Mouse (Mus musculus): ENCODE data around the gene Ppp1r26.
A peak's percentile ranks its signal among the peaks of the same experiment; 100 is the strongest.
"Not testable (repeated sequence)": the region's sequence is repeated elsewhere in the genome, so short reads cannot be mapped to it uniquely, and the experiment has no call there.

Gene Ppp1r26

DNA sequence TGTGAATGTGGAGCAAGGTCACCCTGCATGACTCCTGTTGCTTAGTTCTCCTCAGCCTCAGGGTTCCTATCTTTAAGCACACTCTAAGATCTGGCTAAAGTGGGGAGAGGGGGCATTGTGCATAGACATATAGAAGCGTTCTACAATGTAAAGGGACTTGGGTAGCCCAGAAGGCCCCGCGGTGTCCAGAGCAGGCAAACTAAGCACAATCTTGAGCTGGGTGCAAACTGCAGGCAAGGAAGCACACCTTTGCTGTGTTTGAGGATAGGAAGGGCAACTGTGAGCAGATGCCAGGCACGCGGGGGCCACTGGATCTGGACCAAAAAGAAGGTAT is 452 bp upstream of the Ppp1r26 start:
- DNase-seq, result no peak

DNA sequence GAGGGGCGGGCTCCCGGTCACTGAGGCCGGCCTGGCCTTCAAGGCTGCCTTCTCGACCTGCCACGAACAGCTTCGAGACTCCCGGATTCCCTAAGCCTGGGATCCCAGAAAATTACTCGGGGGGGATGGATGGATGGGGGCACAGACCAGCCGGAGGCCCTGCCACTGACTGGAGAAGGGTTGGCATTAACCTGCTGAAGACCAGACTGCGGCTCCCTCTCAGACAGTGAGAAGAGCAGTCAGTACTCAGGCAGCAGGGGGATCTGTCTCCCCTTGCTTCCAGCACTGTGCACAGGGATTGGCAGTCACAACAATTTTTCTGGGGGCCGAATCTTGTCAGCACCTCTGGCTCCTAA is 693 bp downstream of the Ppp1r26 start:
- DNase-seq, result no peak

DNA sequence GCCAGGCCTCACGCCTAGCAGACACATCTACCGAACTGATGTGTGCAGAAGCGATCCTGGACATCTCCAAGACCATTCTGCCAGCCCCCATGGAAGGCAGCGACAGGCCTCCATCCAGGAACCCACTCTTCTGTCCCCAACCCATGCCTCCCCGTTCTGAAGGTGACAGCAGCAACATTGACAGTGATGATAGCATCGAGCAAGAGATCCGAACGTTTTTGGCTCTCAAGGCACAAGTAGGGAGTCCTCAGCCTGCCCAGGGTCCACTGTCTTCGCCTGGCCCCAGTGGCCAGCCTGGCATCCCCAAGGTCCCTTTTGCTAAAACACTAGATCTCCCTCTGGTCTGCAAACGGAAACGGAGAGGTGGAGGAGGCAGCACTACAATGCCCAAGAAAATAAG is 5.1 kb downstream of the Ppp1r26 start:
- DNase-seq, result no peak

DNA sequence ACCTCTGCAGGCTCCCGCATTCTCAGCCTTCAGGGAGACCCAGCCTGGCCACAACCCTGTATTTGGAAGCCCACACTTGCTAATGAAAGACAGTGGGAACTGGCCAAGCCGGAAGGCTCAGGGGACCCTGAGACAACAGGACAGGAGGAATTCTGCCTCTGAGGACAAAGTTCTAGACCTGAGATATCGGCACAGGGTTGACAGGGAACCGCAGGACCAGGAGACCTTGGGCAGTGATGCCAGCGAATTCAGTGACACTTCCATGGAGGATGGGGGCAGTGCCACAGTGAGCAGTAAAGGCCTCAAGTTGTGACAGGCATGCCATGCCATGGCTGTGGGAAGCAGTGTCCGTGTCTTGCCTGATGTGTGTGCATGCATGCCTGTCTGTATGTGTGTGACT is 6.9 kb downstream of the Ppp1r26 start:
- no peak for DNase-seq

DNA sequence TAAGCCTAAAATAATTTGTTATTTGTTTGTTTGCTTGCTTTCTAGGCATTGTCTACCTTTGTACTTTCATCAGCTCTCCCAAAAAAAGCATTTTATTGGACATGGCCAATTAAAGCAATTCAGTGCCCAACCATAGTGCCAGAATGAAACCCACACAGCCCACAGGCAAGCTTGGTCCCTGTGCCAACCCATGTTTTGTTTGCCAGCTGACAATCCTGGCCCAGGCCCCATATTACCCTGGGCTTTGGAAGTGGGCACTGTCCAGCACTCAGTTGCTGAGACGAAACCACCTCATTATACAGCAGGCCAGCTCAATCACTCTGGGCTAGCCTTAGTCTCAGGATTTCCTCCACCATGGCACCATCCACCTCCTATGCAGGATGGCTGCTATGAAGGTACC is 10.0 kb downstream of the Ppp1r26 start:
- DNase-seq, result no peak

DNA sequence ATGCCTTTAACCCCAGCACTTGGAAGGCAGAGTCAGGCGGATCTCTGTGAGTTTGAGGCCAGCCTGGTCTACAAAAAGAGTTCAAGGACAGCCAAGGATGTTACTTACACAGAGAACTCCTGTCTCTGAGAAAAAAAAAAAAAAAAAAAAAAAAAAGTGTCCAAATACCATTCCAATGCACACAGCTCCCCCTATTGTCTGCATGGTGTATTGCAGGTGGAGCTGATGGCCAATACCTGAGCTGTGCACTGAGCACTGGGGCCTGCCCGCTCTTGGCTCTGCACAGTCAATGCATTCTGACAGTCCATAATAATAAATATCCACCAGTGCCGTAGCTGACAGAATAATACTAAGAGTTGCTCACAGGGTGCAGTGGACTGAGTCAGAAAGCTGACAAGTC is 17.3 kb downstream of the Ppp1r26 start:
- peak; percentile 62 to 72 for DNase-seq

DNA sequence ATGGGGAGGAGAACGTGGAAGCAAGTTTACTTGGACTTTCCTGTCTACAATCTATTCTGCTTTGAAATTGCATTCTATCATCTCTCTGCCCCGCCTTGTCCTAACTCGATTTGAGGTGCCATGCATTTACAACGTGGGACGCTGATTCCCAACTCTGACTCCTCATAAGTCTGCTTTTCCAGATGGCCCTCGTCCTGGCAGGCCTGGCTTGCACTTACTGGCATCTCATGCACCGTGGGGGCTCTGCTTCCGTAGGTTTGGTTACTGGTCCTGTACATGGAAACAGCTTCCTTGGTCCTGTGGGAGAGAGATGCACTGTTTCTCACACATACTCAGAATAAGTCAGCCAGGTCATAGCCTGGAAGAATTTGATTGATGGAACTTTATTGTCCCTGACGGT is 18.3 kb downstream of the Ppp1r26 start:
- DNase-seq, result no peak

DNA sequence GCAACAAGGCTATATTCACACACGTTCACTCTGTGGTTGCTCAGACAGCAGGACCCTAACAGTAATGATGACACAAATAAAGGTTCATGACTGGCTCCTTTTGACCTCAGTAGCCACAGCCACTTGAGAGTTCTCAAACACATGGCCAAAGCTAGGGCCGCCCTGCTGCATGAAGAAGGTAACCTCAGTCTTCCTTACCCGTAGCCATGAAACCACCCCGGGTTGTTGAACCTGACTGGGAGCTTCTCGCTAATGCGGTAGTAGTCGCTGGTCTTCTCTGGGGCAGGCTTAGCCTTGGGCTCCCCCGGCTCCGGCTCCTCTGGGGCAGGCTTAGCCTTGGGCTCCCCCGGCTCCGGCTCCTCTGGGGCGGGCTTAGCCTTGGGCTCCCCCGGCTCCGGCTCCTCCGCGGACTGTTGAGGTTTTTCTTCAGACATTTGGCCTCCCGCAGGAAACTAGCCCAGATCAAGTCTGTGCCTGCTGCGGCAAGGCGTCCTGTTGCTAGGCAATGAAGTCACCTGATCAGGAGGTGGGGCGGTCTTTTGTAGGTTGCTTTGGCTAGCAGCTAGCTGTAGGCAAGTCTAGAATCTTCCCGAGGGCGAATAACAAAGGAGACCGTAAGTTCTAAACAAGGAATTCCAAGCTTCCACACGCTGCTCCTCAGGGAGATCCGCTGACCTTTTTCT is 19.4 kb downstream of the Ppp1r26 start, which contains the start of gene 1700007K13Rik:
TSS of gene 1700007K13Rik (minus strand) at position 497 of the 683 bp plus-strand sequence.
- peak; percentile 79 to 84 for DNase-seq

DNA sequence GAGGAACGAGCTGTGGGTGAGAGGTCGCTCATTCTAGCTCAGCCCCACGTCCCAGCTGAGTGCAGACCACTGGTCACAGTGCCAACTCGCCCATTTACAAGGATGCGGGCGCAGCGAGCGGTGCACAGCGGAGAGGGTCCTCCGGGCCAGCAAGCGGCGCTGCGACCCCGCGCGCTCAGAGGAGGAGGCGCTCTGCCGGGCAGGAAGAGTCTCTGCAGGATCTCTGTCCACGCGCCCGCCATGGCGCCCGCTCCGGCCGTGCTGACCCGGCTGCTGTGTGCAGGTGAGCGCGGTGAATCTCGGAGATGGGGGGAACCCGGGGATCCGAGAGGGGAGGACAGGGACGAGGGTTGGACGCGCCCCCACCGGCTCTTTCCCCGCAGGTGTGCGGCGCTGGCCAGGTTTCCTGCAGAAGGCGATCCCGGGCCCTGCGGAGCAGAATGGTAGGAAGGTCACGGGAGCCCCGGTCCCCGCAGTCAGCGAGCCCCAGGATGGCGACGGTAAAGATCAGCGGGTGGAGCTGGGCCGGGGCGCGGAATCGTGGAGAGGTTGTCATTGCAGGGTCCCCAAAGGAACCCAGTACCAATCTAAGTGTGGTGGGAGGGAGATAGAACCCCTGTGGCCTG is 21.4 kb downstream of the Ppp1r26 start, which contains the start of gene Mrps2:
TSS of gene Mrps2 (plus strand) at position 207 of the 626 bp plus-strand sequence.
- DNase-seq, result peak; percentile 79 to 86

DNA sequence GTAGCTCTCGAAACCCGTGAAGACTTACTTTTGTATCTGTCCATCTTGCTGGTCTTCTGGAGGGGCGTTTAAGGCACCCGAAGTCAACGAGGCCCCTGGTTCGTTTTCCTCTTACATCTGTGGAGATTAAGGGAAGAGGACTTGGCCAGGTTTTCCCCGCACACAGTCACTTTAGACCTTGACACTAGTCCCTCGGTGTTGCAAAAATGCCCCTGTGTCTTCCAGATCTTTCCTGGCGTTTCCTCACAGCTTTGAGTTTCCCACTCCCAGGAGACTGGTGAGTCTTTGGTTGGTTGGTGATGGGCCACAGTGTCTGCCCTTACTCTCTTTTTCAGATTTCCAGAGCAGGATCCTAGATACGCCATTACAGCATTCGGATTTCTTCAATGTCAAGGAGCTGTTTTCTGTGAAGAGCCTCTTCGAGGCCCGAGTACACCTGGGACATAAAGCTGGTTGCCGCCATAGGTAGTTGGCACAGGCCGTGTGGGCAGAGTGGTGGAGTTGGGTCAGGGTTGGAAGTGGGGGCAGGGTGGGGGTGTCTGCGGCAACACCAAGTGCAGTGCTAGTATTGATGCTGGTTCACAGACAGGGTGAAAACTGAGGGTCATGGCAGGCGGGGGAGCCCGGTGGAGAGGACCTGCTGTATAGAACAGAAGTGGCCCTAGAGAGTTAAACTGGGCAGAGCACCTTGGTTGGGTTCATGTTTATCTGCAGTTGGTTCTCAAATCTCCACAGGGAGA is 22.1 kb downstream of the Ppp1r26 start:
- no peak for DNase-seq

DNA sequence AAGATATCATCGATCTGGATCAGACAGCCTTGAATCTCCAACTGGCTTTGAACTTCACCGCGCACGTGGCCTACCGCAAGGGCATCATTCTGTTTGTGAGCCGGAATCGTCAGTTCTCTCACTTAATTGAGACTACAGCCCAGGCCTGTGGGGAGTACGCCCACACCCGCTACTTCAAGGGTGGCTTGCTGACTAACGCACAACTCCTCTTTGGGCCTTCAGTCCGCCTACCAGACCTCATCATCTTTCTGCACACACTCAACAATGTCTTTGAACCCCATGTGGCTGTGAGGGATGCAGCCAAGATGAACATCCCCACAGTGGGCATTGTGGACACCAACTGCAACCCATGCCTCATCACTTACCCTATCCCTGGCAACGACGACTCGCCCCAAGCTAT is 22.9 kb downstream of the Ppp1r26 start:
- no peak for DNase-seq

DNA sequence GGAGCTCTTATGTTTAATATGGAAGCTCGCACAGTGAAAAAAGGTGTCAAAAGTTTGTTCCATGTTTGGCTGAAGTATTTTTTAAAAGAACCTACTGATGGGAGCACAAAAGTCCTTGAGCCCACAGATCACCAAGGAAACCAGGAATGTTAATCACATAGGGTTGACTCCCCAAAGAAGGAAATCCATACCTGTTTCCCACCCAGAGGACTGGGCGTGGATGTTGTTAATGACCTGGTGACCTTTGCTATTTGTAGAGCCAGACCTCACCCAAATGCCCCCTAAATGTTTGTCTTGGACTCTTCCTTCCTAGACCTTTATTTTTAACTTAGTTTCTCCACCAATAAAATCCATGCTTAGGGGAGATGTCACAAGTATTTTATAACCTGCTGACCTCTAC is 24.0 kb downstream of the Ppp1r26 start:
- DNase-seq, result no peak

DNA sequence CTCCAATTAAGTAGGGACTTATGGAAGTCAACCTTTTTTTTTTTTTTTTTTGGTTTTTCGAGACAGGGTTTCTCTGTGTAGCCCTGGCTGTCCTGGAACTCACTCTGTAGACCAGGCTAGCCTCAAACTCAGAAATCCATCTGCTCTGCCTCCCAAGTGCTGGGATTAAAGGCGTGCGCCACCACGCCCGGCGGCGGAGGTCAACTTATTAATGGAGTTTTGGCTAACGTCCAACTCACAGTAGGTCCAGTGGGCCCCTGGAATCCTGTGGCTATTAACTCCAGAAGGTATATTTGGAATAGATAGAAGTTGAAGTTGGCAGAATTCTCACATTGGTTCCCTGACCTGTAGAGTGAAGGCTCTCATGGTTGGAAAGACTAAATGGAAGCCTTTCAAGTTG is 25.4 kb downstream of the Ppp1r26 start:
- not testable (repeated sequence) for DNase-seq

DNA sequence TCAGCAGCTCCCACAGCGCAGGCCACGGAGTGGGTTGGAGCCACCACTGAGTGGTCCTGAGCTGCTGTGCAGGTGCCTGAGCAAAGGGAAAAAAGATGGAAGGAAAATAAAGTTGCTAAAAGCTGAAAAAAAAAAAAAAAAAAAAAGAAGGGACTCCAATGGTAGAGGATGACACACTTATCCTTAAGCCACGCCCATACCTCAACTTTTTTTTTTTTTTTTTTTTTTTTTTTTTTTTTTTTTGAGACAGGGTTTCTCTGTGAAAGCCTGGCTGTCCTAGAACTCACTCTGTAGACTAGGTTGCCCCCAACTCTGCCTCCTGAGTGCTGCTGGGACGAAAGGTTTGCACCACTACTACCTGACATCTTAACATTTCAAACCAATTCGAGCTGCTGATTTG is 31.4 kb downstream of the Ppp1r26 start:
- DNase-seq, result not testable (repeated sequence)

DNA sequence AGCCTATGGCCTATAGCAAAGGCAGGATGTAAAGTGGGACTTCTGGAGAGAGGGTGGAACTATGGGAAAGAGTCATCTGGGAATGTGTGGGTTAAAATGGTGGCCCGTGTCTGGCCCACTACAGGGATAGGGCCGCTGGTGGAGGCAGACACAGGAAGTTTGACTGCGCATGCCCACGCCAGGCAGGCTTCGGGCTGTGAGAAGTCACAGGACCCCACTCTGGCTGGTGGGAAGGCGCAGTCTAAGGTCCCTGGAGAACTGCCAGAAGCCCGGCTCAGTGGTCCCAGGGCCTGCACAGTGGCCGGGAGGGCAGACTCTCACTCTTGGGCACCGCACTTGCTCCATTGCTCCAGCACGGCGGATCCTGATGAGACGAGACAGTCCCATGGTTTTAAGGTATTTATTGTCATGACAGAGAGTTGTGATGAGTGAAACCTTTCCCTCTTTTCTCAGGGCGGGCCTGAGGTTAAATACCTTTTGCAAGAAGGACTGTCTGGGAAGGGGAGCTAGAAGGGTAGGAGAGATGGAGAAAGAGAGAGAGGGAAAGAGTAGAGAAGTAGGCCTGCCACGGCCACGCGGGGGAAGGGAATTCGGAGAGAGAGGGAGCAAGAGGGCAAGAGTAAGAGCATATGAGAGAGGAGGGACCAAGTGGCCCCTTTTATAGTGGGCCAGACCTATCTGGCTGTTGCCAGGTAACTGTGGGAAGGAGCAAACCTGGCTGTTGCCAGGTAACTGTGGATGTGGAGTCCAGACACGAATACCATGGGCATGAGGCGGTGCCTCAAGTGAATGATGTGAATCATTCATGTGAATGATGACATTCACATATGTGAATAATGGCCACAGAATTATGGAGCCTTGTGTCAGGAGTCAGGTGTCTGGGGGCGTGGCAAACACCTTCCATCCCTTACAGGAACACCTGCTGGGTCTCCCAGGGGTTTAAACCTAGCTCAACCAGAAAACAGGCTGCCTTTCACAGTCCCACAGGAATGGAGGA is 32.9 kb downstream of the Ppp1r26 start:
- no peak for DNase-seq

DNA sequence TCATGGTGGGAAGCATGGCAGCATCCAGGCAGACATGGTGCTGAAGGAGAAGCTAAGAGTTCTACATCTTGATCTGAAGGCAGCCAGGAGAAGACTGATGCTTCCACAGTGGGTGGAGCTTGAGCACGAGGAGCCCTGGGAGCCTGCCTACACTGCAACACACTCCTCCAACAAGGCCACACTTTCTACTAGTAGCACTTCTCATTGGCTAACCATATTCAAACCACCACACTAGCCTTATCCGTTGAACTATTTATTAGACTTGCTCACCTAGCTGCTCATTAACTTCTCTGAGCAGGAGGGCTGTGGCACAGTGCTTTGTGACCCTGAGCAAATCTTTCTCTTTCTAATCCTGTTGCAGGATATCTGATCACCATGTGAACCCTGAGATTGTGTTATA is 37.3 kb downstream of the Ppp1r26 start:
- peak in 1 of 2 experiments; percentile 1 for DNase-seq

DNA sequence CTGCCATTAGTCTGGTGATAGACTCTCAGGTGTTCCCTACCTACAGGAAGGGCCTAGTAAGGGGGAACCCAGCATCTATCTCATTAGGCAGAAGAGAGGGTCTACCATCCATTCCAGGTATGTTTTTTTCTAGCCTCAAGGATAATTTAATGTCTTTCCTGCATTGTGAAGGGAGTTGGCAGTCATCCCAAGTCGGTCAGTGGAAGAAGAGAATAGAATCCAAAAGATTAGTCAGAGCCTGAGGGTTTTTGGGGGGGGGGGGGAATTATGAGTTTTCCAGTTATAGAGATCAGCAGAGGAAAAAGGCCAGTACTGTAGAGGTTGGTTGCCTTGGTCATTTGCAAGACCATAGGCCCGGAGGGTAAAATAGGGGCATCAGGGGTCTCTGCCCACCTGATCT is 47.9 kb downstream of the Ppp1r26 start:
- DNase-seq, result no peak

DNA sequence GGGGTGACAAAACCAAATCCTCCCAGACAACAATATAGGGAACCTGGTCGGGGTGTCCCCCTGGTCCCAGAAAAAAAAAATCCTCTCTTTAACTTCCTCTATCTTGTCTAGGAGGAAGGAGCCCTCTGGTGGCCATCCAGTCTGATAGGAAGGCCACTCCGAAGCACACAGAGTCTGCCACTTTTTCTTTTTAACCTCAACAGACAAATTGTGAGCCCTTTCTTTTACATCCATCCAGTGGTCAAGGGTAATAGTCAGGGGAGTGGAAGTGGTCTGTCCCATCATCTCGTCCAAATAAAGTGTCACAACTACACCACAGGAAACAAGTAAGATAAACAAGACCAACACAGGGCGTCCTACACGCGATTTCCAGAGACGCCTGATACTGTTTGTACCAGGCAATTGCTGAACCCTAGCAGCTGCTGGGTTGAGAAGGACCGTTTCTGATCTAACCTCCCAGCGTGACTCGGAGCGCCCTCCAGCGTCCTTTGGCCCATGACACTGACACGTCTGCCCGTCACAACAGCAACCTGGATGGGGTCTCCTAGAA is 48.7 kb downstream of the Ppp1r26 start:
- DNase-seq, result peak; percentile 27 to 58

DNA sequence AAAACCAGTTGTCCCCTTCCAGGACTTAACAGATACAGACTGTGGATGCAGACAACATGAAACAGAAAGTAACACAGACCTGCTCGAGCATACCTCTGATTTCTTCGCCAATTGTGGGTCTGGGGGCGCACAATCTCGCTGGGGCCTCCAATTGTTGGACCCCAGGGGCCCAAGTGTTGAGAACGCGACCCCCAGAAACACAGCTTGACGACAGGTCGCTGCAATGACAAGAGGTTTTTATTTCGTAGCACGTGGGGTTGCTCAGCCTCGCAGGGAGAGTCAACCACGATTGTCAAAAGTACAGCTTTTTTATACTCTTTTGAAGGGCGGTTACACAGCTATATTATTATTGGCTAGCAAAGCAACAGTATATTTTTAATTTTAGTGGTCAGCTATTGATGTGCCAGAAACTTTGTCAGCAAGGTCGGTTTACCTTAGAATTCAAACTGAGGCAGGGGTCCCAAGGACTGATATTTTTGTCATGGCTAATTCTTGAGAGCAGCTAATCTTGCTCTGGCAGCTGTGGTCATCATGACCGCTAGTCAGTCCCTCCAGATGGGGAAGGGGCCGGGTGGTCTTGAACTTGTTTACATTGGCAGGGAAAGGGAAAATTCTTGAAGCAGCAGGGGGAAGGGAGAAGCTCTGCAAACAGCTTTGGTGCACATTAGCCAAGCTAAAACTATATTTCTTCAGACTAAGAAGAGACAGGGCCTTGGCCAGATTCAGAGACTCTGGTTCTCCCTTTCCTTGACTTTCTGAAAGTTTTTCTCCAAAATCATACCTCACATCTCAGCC is 49.4 kb downstream of the Ppp1r26 start:
- DNase-seq, result peak in 1 of 2 experiments; percentile 2

DNA sequence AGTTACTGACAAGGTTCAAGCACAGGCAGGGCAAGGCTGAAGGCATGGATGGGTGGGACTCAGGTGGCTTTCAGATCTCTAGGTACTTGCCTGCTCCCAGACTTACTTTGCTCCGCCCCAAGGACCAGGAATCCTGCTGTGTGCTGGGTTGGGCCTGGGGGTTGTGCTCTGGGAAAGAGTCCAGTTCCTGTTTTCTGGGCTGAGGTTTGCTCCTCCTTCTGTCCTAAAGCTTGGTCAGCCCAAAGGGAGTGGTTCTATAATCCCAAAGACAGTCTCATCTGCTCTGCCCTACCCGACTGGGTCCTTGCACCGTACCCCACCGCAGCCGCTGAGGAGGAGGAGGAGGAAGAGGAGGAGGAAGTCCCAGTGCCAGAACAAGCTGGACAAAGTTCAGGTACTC is 50.1 kb downstream of the Ppp1r26 start, which contains the start of gene Gbgt1:
TSS of gene Gbgt1 (plus strand) at position 221 of the 400 bp plus-strand sequence.
- peak in 1 of 2 experiments; percentile 32 for DNase-seq

DNA sequence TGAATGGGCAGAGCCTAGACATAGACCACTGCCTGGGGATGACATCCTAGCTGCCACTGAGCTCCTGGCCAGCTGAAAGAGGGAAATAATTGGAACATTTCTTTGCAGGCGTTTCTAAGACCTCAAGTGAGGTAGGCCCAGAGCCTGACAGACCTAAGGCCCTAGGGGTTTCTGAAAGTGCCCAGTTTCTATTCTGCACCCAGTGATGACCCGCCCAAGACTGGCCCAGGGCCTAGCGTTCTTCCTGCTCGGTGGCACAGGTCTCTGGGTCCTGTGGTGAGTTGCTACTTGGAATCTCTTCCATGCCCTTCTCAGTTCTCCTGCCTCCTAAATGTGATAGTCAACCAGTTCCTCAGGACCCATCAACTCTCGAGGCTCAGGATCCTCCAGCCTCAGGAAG is 51.0 kb downstream of the Ppp1r26 start:
- DNase-seq, result peak in 1 of 2 experiments; percentile 3
